Mouse (Mus musculus) small intestine, adult 2 months (tissue): ENCODE measurements around the gene Gm12666.

Experiments
- CTCF ChIP-seq: fragments of 200-500 bp; IDR thresholded peaks from 2 replicates; pipeline ENCODE4 v1.5.1; 2012; ENCODE audit warnings: low read depth, mild to moderate bottlenecking, control low read depth, inconsistent platforms, low read length, moderate library complexity, mixed read lengths; ENCODE audit not compliant: insufficient replicate concordance, insufficient read length; ENCODE audit errors: extremely low read depth
- POLR2A ChIP-seq: fragments of 200-500 bp; IDR thresholded peaks from 2 replicates; pipeline ENCODE4 v1.6.1; 2012; ENCODE audit warnings: low read depth, mild to moderate bottlenecking, control low read depth, inconsistent platforms, low read length, moderate library complexity

- TF ChIP-seq POLR2A (no peak), CTCF (no peak)
These were observed 34.8 kb upstream of the Gm12666 start for GRCm38 (mm10) chr4:92226326-92226725.
